Mouse (Mus musculus) midbrain, postnatal 0 days (tissue): ENCODE results near the gene D17Wsu92e. TPM values are rescaled to one million over a fixed set of nuclear protein-coding genes. Genes with fewer than 3 reads are reported as not detected.

ENCODE experiments used
- ATAC-seq: fragments of 200-750 bp; cut with Nextera tagmentation; 2 replicates; pipeline ENCODE4 v1.8.0; 2017; ENCODE audit warnings: moderate number of reproducible peaks, mild to moderate bottlenecking, moderate TSS enrichment, moderate library complexity; ENCODE audit not compliant: low FRiP score
- DNase-seq: peaks from one replicate; pipeline ENCODE4 v3.0.0-alpha.2; 2015; ENCODE audit warnings: low spot score
- H3K27ac ChIP-seq: fragments of 300-500 bp; sonication (generic); 2 replicates; pipeline ENCODE4 v1.5.1; 2014; ENCODE audit warnings: low read depth, mild to moderate bottlenecking, low read length, mixed read lengths
- H3K27me3 ChIP-seq: fragments of 300-500 bp; sonication (generic); 2 replicates; pipeline ENCODE4 v1.6.1; 2014; ENCODE audit warnings: low read length, control low read depth, mixed read lengths; ENCODE audit not compliant: insufficient read depth
- H3K36me3 ChIP-seq: fragments of 300-500 bp; sonication (generic); 2 replicates; pipeline ENCODE4 v1.6.1; 2014; ENCODE audit warnings: low read length, control low read depth, mixed read lengths; ENCODE audit not compliant: insufficient read depth
- H3K4me1 ChIP-seq: fragments of 300-500 bp; sonication (generic); 2 replicates; pipeline ENCODE4 v1.6.1; 2014; ENCODE audit warnings: mild to moderate bottlenecking, control low read depth, antibody characterized with exemption, low read length, mixed read lengths; ENCODE audit not compliant: insufficient read depth
- H3K4me2 ChIP-seq: fragments of 300-500 bp; sonication (generic); 2 replicates; pipeline ENCODE4 v1.6.1; 2014; ENCODE audit warnings: low read depth, mild to moderate bottlenecking, low read length, mixed read lengths; ENCODE audit not compliant: poor library complexity, severe bottlenecking
- H3K4me3 ChIP-seq: fragments of 300-500 bp; sonication (generic); 2 replicates; pipeline ENCODE4 v1.5.1; 2014; ENCODE audit warnings: low read depth, mild to moderate bottlenecking, low read length, moderate library complexity
- H3K9ac ChIP-seq: fragments of 300-500 bp; sonication (generic); replicated peaks from 2 replicates; pipeline ENCODE4 v1.6.1; 2014; ENCODE audit warnings: mild to moderate bottlenecking, low read length, moderate library complexity, mixed read lengths; ENCODE audit not compliant: poor library complexity, severe bottlenecking
- H3K9me3 ChIP-seq: fragments of 300-500 bp; sonication (generic); 2 replicates; pipeline ENCODE4 v1.6.1; 2016; ENCODE audit warnings: low read length, control low read depth
- CTCF ChIP-seq: IDR thresholded peaks from 2 replicates; pipeline ENCODE4 v1.5.1; 2016; ENCODE audit warnings: antibody characterized with exemption, mild to moderate bottlenecking
- WGBS: fragments of 180-500 bp; shearing (Covaris S2); extraction: QIAGEN DNeasy Blood & Tissue Kit; methylation state at CpG from one replicate; pipeline ENCODE4 v1.1.7; 2014; 5-methylcytosine and 5-hydroxymethylcytosine counted together
- polyA plus RNA-seq: library from polyadenylated mRNA; unstranded; fragments of >200 nt; fragmentation: Nextera tagmentation; extraction: Ambion mirVana; gene quantifications from 2 replicates; pipeline ENCODE4 v1.2.1, GENCODE M21; 2015
- total RNA-seq: library from RNA; depleted of rRNA; stranded (reverse); fragments of >200 nt; gene quantifications from 2 replicates; pipeline ENCODE4 v1.2.3, GENCODE M21; 2014

The D17Wsu92e gene
- total and polyA plus RNA-seq, 2 experiments from 2014 or later: 8.7 to 73.8 TPM

GRCm38 (mm10) chr17:27721125-27721664 lies 99.3 kb downstream of the D17Wsu92e start:
- WGBS: 82% methylated on average over 9 of the region's 9 CpGs
- no peak for ATAC-seq
- Histone ChIP-seq H3K36me3 (no peaks in the 10 kb centered on the region), H3K27me3 (no peaks in the 10 kb centered on the region), H3K4me1 (peaks cover 9% of the 10 kb centered on the region; the same call in 1 of the 2 replicates), H3K4me2 (no peak overlapping the region), H3K9ac (no peak overlapping the region), H3K27ac (no peak overlapping the region), H3K9me3 (no peaks in the 10 kb centered on the region), H3K4me3 (no peak overlapping the region)
- peak; percentile 74 for DNase-seq
- TF ChIP-seq CTCF: no peak

GRCm38 (mm10) chr17:27720326-27720725 lies 100.1 kb downstream of the D17Wsu92e start:
- peaks cover 9% of the 10 kb centered on the region; the same call in 1 of the 2 replicates for H3K4me1 ChIP-seq
- ATAC-seq: no peak
- H3K27ac ChIP-seq: no peak overlapping the region
- H3K36me3 ChIP-seq: no peaks in the 10 kb centered on the region
- 40% methylated on average over 9 of the region's 9 CpGs for WGBS
- H3K27me3 ChIP-seq: no peaks in the 10 kb centered on the region
- DNase-seq: no peak
- H3K4me2 ChIP-seq: no peak overlapping the region
- no peak for TF ChIP-seq CTCF
- no peak overlapping the region for H3K4me3 ChIP-seq
- no peaks in the 10 kb centered on the region for H3K9me3 ChIP-seq
- no peak overlapping the region for H3K9ac ChIP-seq

- DNase-seq: no peak
- no peak for ATAC-seq
- Histone ChIP-seq H3K27ac (no peak overlapping the region), H3K9me3 (no peaks in the 10 kb centered on the region), H3K4me1 (peaks cover 9% of the 10 kb centered on the region; the same call in 1 of the 2 replicates), H3K27me3 (no peaks in the 10 kb centered on the region), H3K4me3 (no peak overlapping the region), H3K9ac (no peak overlapping the region), H3K36me3 (no peaks in the 10 kb centered on the region), H3K4me2 (no peak overlapping the region)
- WGBS: 68% methylated on average over 14 of the region's 14 CpGs
- no peak for TF ChIP-seq CTCF
These were observed 100.8 kb downstream of the D17Wsu92e start for GRCm38 (mm10) chr17:27719663-27720062.

GRCm38 (mm10) chr17:27718250-27718649 lies 102.2 kb downstream of the D17Wsu92e start:
- H3K4me2 ChIP-seq: no peak overlapping the region
- H3K4me1 ChIP-seq: peaks cover 9% of the 10 kb centered on the region; the same call in 1 of the 2 replicates
- 47% methylated on average over 5 of the region's 5 CpGs for WGBS
- peak; percentile 45; the same call in 1 of the 2 replicates for ATAC-seq
- H3K4me3 ChIP-seq: no peak overlapping the region
- H3K9me3 ChIP-seq: no peaks in the 10 kb centered on the region
- no peak overlapping the region for H3K9ac ChIP-seq
- H3K27ac ChIP-seq: no peak overlapping the region
- H3K36me3 ChIP-seq: no peaks in the 10 kb centered on the region
- DNase-seq: peak; percentile 77
- H3K27me3 ChIP-seq: no peaks in the 10 kb centered on the region
- peak; percentile 73 for TF ChIP-seq CTCF

- Histone ChIP-seq H3K27me3 (no peaks in the 10 kb centered on the region), H3K9me3 (no peaks in the 10 kb centered on the region), H3K27ac (no peak overlapping the region), H3K9ac (0 out of 2 replicates have a peak overlapping the region, but pooled peaks have one; percentile 29), H3K36me3 (no peaks in the 10 kb centered on the region), H3K4me2 (peak overlapping the region; percentile 44), H3K4me3 (peak overlapping the region; percentile 28), H3K4me1 (peaks cover 9% of the 10 kb centered on the region; the same call in 1 of the 2 replicates)
- no peak for TF ChIP-seq CTCF
- ATAC-seq: no peak
- DNase-seq: no peak
- 7% methylated on average over 16 of the region's 16 CpGs for WGBS
These were observed 103.6 kb downstream of the D17Wsu92e start for GRCm38 (mm10) chr17:27716804-27717203.

GRCm38 (mm10) chr17:27712832-27713231 lies 107.6 kb downstream of the D17Wsu92e start:
- Histone ChIP-seq H3K9me3 (no peaks in the 10 kb centered on the region), H3K4me2 (no peak overlapping the region), H3K9ac (no peak overlapping the region), H3K4me1 (peaks cover 9% of the 10 kb centered on the region; the same call in 1 of the 2 replicates), H3K27ac (no peak overlapping the region), H3K27me3 (no peaks in the 10 kb centered on the region), H3K4me3 (no peak overlapping the region), H3K36me3 (peaks cover 3% of the 10 kb centered on the region; the same call in 1 of the 2 replicates)
- TF ChIP-seq CTCF: no peak
- 44% methylated on average over 1 of the region's 1 CpGs for WGBS
- DNase-seq (peak; percentile 75), ATAC-seq (no peak)
